Mouse (Mus musculus) megakaryocyte-erythroid progenitor cell, adult 5-6 weeks (primary cell): ENCODE measurements around the gene Hsf2bp. TPM values are rescaled to one million over a fixed set of nuclear protein-coding genes. Genes with fewer than 3 reads are reported as not detected.
A peak's percentile ranks its signal among the peaks of the same experiment; 100 is the strongest.
"Not testable (repeated sequence)": the region's sequence is repeated elsewhere in the genome, so short reads cannot be mapped to it uniquely, and the experiment has no call there.

ENCODE experiments used
- ATAC-seq: replicated peaks from 2 replicates; pipeline ENCODE4 v1.8.0; 2016; ENCODE audit warnings: mild to moderate bottlenecking, inconsistent platforms; ENCODE audit not compliant: severe bottlenecking, poor library complexity, low FRiP score, low TSS enrichment
- total RNA-seq, 2 experiments: library from RNA; stranded (forward) in 1 of 2; stranded (reverse) in 1 of 2; fragments of 200-1000, 215-1000 nt in 1 of 2; fragments of >200 nt in 1 of 2; fragmentation: Nextera tagmentation in 1 of 2; gene quantifications; 2 replicates each; pipeline ENCODE4 v1.2.3; 2014 to 2017

Gene Hsf2bp
- total RNA-seq (2014; fragmentation: Nextera tagmentation) = 0.47 TPM in 1 of 2 replicates, not detected in the other
- total RNA-seq (2017) = 0.46 TPM in 1 of 2 replicates, not detected in the other

GRCm38 (mm10) chr17:32035609-32036508 is at the start of gene Hsf2bp, which contains the start of gene Rrp1b:
Hsf2bp (minus strand) TSS chr17:32036349.
Rrp1b (plus strand) TSS chr17:32036100.
- peak; percentile 87 for ATAC-seq

- no peak for ATAC-seq
Measured at GRCm38 (mm10) chr17:32083351-32083750, 47.2 kb upstream of the Hsf2bp start.

- peak; percentile 60; the same call in 1 of the 2 replicates for ATAC-seq
Measured at GRCm38 (mm10) chr17:32075164-32075563, 39.0 kb upstream of the Hsf2bp start.

- no peak for ATAC-seq
Measured at GRCm38 (mm10) chr17:32074658-32075057, 38.5 kb upstream of the Hsf2bp start.

- ATAC-seq = peak; percentile 58
Measured at GRCm38 (mm10) chr17:32073359-32073758, 37.2 kb upstream of the Hsf2bp start.

- ATAC-seq = peak; percentile 25
Measured at GRCm38 (mm10) chr17:32068810-32069209, 32.7 kb upstream of the Hsf2bp start.

GRCm38 (mm10) chr17:32068381-32068780 is 32.2 kb upstream of the Hsf2bp start:
- ATAC-seq = no peak

- ATAC-seq = no peak
Measured at GRCm38 (mm10) chr17:32067541-32067940, 31.4 kb upstream of the Hsf2bp start.

- not testable (repeated sequence) for ATAC-seq
Measured at GRCm38 (mm10) chr17:32064762-32065161, 28.6 kb upstream of the Hsf2bp start.

GRCm38 (mm10) chr17:32063654-32064053 is 27.5 kb upstream of the Hsf2bp start:
- ATAC-seq = no peak

- ATAC-seq = no peak
Measured at GRCm38 (mm10) chr17:32061219-32061618, 25.1 kb upstream of the Hsf2bp start.

- no peak for ATAC-seq
Measured at GRCm38 (mm10) chr17:32059084-32059483, 22.9 kb upstream of the Hsf2bp start.

- ATAC-seq = no peak
Measured at GRCm38 (mm10) chr17:32057843-32058242, 21.7 kb upstream of the Hsf2bp start.

GRCm38 (mm10) chr17:32053677-32054076 is 17.5 kb upstream of the Hsf2bp start:
- ATAC-seq = no peak

GRCm38 (mm10) chr17:32052237-32053080 is 16.3 kb upstream of the Hsf2bp start:
- no peak for ATAC-seq

- no peak for ATAC-seq
Measured at GRCm38 (mm10) chr17:32050609-32051008, 14.5 kb upstream of the Hsf2bp start.

GRCm38 (mm10) chr17:32049914-32050313 is 13.8 kb upstream of the Hsf2bp start:
- ATAC-seq = no peak

- ATAC-seq = no peak
Measured at GRCm38 (mm10) chr17:32048351-32048750, 12.2 kb upstream of the Hsf2bp start.

GRCm38 (mm10) chr17:32046541-32046940 is 10.4 kb upstream of the Hsf2bp start:
- no peak for ATAC-seq

GRCm38 (mm10) chr17:32040263-32040662 is 4.1 kb upstream of the Hsf2bp start:
- no peak for ATAC-seq
